Mouse (Mus musculus): Measurements from ENCODE around the gene Gm4922.

Gene Gm4922

GRCm38 (mm10) chr10:18786693-18787092 is at the start of gene Gm4922:
Gm4922 (minus strand) TSS chr10:18786793.
- DNase-seq (ENCODE audit: low read depth, low spot score): no peak

GRCm38 (mm10) chr10:18835684-18836479 is 49.3 kb upstream of the Gm4922 start:
- DNase-seq (ENCODE audit: low read depth, low spot score): no peak

GRCm38 (mm10) chr10:18834389-18834788 is 47.8 kb upstream of the Gm4922 start:
- no peak for DNase-seq (ENCODE audit: low read depth, low spot score)

- no peak for DNase-seq (ENCODE audit: low read depth, low spot score)
Measured at GRCm38 (mm10) chr10:18831823-18832222, 45.2 kb upstream of the Gm4922 start.

- DNase-seq (ENCODE audit: low read depth, low spot score): peak; percentile 20
Measured at GRCm38 (mm10) chr10:18830359-18830758, 43.8 kb upstream of the Gm4922 start.

GRCm38 (mm10) chr10:18827936-18828335 is 41.3 kb upstream of the Gm4922 start:
- no peak for DNase-seq (ENCODE audit: low read depth, low spot score)

- DNase-seq (ENCODE audit: low read depth, low spot score): no peak
Measured at GRCm38 (mm10) chr10:18826107-18826506, 39.5 kb upstream of the Gm4922 start.

GRCm38 (mm10) chr10:18825143-18825542 is 38.5 kb upstream of the Gm4922 start:
- DNase-seq (ENCODE audit: low read depth, low spot score): no peak

GRCm38 (mm10) chr10:18816560-18816959 is 30.0 kb upstream of the Gm4922 start:
- DNase-seq (ENCODE audit: low read depth, low spot score): peak; percentile 52

GRCm38 (mm10) chr10:18811751-18812150 is 25.2 kb upstream of the Gm4922 start:
- DNase-seq (ENCODE audit: low read depth, low spot score): no peak

- DNase-seq (ENCODE audit: low read depth, low spot score): no peak
Measured at GRCm38 (mm10) chr10:18790063-18790462, 3.5 kb upstream of the Gm4922 start.

GRCm38 (mm10) chr10:18788601-18789000 is 2.0 kb upstream of the Gm4922 start:
- DNase-seq (ENCODE audit: low read depth, low spot score): no peak

- no peak for DNase-seq (ENCODE audit: low read depth, low spot score)
Measured at GRCm38 (mm10) chr10:18777546-18777945, 9.0 kb downstream of the Gm4922 start.

- no peak for DNase-seq (ENCODE audit: low read depth, low spot score)
Measured at GRCm38 (mm10) chr10:18772537-18773179, 13.9 kb downstream of the Gm4922 start.

GRCm38 (mm10) chr10:18769909-18770308 is 16.7 kb downstream of the Gm4922 start:
- DNase-seq (ENCODE audit: low read depth, low spot score): no peak

GRCm38 (mm10) chr10:18760241-18760640 is 26.4 kb downstream of the Gm4922 start:
- no peak for DNase-seq (ENCODE audit: low read depth, low spot score)

- DNase-seq (ENCODE audit: low read depth, low spot score): no peak
Measured at GRCm38 (mm10) chr10:18750057-18750456, 36.5 kb downstream of the Gm4922 start.

- DNase-seq (ENCODE audit: low read depth, low spot score): no peak
Measured at GRCm38 (mm10) chr10:18743286-18744142, 43.1 kb downstream of the Gm4922 start, which contains the start of gene Arfgef3. Arfgef3 (minus strand) TSS chr10:18743949.

- no peak for DNase-seq (ENCODE audit: low read depth, low spot score)
Measured at GRCm38 (mm10) chr10:18742086-18742485, 44.5 kb downstream of the Gm4922 start.

- DNase-seq (ENCODE audit: low read depth, low spot score): no peak
Measured at GRCm38 (mm10) chr10:18741024-18741423, 45.6 kb downstream of the Gm4922 start.
